Mouse (Mus musculus): Measurements from ENCODE around the gene Il10.
"Not testable (repeated sequence)": the region's sequence is repeated elsewhere in the genome, so short reads cannot be mapped to it uniquely, and the experiment has no call there.

The Il10 gene

GRCm38 (mm10) chr1:131020425-131021310, 1.0 kb downstream of the Il10 start:
- no peak for DNase-seq

GRCm38 (mm10) chr1:131021438-131021837, 1.8 kb downstream of the Il10 start:
- no peak for DNase-seq

- no peak for DNase-seq
These were observed 2.4 kb downstream of the Il10 start for GRCm38 (mm10) chr1:131021900-131022590.

- no peak for DNase-seq
These were observed 3.1 kb downstream of the Il10 start for GRCm38 (mm10) chr1:131022591-131023249.

- DNase-seq: not testable (repeated sequence)
These were observed 3.7 kb downstream of the Il10 start for GRCm38 (mm10) chr1:131023250-131023858.

DNA sequence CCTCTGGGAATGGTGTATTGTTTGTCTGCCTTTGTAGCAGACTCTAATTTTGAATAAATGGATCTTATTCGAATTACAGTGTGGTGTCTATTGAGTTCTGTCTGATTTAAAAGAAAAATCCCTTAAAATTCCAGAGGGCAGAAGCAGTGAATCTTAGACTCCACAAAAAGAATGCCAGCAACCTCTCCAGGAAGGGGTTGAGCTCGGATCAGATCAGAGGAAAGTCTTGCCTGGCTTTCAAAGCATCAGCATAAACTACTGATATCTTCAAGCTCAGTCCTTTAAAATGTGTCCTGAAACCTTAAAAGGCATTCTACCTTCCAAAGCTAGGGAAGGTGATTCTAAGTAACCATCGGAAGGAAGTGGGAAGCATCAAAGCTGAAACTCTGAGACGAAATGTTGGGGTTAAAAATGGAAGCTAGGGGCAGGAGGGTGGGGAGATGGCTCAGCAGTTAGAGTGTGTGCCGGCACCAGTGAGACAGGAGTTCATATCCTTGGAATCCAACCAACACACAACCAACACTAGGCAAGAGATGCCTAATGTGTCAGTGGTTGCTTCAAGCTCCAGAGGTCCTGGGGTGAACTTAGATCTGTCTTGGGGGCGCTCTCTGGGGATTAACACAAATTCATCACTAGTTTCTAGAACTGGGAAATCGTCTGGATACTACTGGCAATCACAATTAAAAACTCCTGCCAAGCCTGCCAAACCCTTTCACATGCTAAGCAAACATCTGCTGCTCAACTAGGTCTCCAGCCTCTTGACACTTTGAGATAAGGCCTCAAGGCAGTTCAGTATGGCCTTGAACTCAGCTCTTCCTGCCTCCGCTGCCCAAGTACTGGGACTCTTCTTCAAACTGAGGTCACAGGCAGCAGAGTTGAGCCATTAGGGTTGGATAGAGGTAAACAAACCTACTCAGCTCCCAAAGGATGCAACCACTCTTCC, 5.5 kb downstream of the Il10 start:
- DNase-seq: no peak

DNA sequence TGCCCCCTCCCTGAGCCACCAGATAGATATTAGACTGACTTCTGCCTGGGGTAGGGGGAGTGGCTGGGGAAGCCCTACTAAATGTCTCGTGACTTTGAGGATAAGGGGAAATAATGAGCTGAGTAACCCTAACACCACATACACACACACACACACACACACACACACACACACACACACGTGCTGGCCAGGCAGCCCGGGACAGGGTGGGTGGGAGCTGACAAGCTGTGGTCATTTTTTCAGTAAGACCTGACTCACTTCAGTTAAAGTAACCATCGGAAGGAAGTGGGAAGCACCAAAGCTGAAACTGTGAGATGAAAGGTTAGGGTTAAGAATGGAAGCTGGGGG, 6.2 kb downstream of the Il10 start:
- no peak for DNase-seq

GRCm38 (mm10) chr1:131029215-131029614, 9.6 kb downstream of the Il10 start:
- DNase-seq: no peak

- DNase-seq: no peak
These were observed 10.6 kb downstream of the Il10 start for GRCm38 (mm10) chr1:131030261-131030660.

- DNase-seq: no peak
These were observed 11.6 kb downstream of the Il10 start for GRCm38 (mm10) chr1:131031267-131031666.

- no peak for DNase-seq
These were observed 18.4 kb downstream of the Il10 start for GRCm38 (mm10) chr1:131038001-131038400.

DNA sequence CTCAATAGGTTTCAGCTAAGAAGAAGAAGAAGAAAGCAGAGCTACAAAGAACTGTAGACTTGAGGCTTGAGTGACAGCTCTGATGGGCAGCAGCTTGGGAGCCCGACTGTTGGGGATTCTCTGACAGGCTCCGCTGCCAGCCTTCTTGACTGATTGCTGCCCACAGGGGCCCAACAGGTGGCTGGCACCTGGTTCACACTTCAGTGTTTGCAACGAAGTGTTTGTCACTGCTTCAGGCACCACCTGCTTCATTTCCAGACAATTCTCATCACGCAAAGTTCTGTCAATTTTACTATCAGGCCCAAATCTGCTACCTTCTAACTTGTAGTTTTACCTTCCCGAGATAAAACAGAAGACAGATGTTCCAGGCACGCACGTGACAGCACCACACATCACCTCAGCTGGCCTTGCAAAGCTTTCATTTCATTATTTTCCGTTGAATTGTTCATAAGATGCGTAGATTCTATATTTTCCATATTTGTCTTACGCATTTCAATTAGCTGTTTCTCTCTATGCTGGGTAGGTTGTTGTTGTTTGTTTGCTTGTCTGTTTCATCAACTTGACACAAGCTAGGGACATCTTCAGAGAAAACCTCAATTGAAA, 18.9 kb downstream of the Il10 start:
- no peak for DNase-seq

GRCm38 (mm10) chr1:131039479-131039878, 19.8 kb downstream of the Il10 start:
- no peak for DNase-seq

GRCm38 (mm10) chr1:131042263-131042662, 22.6 kb downstream of the Il10 start:
- no peak for DNase-seq

- no peak for DNase-seq
These were observed 23.1 kb downstream of the Il10 start for GRCm38 (mm10) chr1:131042721-131043120.

GRCm38 (mm10) chr1:131043636-131044035, 24.0 kb downstream of the Il10 start:
- no peak for DNase-seq

GRCm38 (mm10) chr1:131045723-131046355, 26.2 kb downstream of the Il10 start:
- DNase-seq: no peak

DNA sequence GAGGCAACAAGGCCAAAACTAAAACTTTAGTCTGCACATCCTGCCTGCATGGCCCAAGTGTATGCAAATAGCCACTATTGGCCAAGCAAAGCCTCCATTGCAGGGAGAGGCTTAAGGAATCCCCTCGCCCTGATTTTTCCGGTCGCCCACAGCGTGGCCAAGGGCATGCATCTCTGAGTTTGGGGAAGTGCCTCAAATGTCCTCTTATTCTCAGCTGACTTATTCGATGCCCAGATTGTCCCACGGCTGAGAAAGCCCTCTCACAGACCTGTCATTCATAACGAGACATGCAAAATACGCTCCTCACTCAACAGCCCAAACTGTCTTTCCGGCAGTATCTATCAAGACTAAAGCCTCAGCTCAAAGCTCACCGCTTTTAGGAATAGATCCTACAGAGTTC, 27.0 kb downstream of the Il10 start:
- DNase-seq: no peak

DNA sequence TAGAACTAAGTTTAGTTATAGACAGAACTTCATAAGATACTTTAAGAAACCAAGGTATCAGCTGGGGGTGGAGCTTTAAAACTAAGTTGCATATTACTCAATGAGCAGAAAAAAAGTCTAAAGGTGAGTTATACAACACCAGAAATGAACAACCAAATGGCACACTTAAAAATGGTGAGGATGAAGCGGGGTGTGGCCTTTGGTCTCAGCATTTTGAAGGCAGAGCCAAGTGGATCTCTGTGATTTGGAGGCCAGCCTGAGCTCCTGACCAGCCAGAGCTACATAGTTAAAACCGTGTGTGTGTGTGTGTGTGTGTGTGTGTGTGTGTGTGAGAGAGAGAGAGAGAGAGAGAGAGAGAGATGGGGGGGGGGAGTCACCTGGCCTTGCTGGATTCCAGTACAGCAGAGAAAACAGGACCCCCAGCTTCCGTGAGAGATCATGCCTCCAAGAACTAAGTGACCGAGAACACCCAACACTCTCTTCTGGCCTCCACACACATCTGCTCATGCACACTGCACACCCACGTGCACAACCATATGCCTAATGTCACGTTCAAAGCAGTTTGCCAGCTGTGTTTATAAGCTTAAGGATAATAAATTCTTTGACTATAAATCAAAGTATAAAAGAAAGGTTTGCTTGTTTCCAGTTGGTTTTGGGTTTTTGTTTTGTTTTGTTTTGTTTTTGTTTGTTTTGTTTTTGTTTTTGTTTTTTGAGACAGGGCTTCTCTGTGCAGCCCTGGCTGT, 28.6 kb downstream of the Il10 start:
- no peak for DNase-seq

DNA sequence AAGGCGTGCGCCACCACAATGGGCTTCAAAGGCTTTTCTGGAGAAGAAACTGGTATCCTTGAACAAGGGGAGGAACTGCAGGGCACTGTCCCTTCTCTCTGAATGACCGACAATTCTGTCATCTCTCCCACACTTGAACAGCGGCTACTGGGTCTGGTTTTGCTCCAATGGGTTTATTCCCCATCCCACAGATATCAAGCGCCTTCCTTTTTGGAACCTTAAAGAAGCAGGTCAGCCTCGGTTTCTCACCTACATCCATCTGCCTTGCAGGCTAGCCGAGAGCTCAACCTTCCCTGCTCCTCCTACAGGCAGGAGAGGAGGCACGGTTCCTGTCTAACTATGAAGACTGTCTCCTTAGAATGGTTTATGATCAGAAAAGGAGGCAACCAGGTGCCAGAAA, 29.3 kb downstream of the Il10 start:
- DNase-seq: no peak
